Mouse (Mus musculus) CH12.LX (cell line): ENCODE measurements at regions not wholly inside any gene's neighbourhood (a gene's known extent, or its start where the extent isn't known, plus 50 kb on each side); places are given as distances from the start of the nearest gene placed in this dataset.

Source experiments
- DNase-seq: peaks from one replicate; pipeline ENCODE4 v3.0.0-alpha.2; 2013; ENCODE audit errors: extremely low read depth
- H3K27ac ChIP-seq: 2 replicates; pipeline ENCODE4 v1.5.1; 2012; ENCODE audit warnings: low read depth, mild to moderate bottlenecking, control low read depth, moderate library complexity; ENCODE audit not compliant: insufficient read depth
- H3K27me3 ChIP-seq: replicated peaks from 2 replicates; pipeline ENCODE3; 2012; ENCODE audit warnings: inconsistent platforms
- H3K36me3 ChIP-seq, 2 experiments: replicated peaks in 1 of 2; 2 replicates each; pipeline versions ENCODE3 to v1.6.1; 2012; ENCODE audit warnings: inconsistent platforms in 1 of 2, low read length in 1 of 2, mild to moderate bottlenecking in 1 of 2, mixed read lengths in 1 of 2, moderate library complexity in 1 of 2; ENCODE audit not compliant: control insufficient read depth in 1 of 2, insufficient read depth in 1 of 2
- H3K4me1 ChIP-seq, 2 experiments: 2 replicates each; pipeline ENCODE4 v1.6.1; 2012; ENCODE audit warnings: inconsistent platforms in 1 of 2, moderate library complexity in 1 of 2; ENCODE audit not compliant: insufficient read depth in 2 of 2, control insufficient read depth in 1 of 2
- H3K4me2 ChIP-seq: 2 replicates; pipeline ENCODE4 v1.6.1; 2012; ENCODE audit warnings: low read depth, mild to moderate bottlenecking, control low read depth; ENCODE audit not compliant: poor library complexity, insufficient read depth, severe bottlenecking
- H3K4me3 ChIP-seq, 3 experiments: fragments of 150-350 bp in 1 of 3; sonication (generic) in 1 of 3; replicated peaks in 1 of 3; 2 replicates each; pipeline versions ENCODE3 to v1.5.1; 2011 to 2012; ENCODE audit warnings: low read depth in 2 of 3, low read length in 2 of 3, mild to moderate bottlenecking in 2 of 3, moderate library complexity in 2 of 3, control low read depth in 1 of 3, improper control_type of control experiment in 1 of 3, inconsistent platforms in 1 of 3, mixed read lengths in 1 of 3; ENCODE audit not compliant: poor library complexity in 1 of 3
- H3K79me2 ChIP-seq: replicated peaks from 2 replicates; pipeline ENCODE4 v1.6.1; 2012; ENCODE audit warnings: mild to moderate bottlenecking, moderate library complexity; ENCODE audit not compliant: control insufficient read depth, poor library complexity, insufficient read depth, severe bottlenecking; ENCODE audit errors: extremely low read depth
- H3K9ac ChIP-seq: 2 replicates; pipeline ENCODE4 v1.6.1; 2012; ENCODE audit warnings: low read depth, mild to moderate bottlenecking, control low read depth, moderate library complexity; ENCODE audit not compliant: insufficient read depth
- H3K9me3 ChIP-seq: replicated peaks from 2 replicates; pipeline ENCODE3; 2012; ENCODE audit warnings: low read length, inconsistent platforms, mixed read lengths
- CHD1 ChIP-seq: IDR thresholded peaks from 2 replicates; pipeline ENCODE4 v1.6.1; 2012; ENCODE audit warnings: low read depth, low read length, improper control_type of control experiment, inconsistent platforms
- CTCF ChIP-seq, 2 experiments: IDR thresholded peaks in 1 of 2; conservative IDR thresholded peaks in 1 of 2; 2 replicates each; pipeline ENCODE4 v1.5.1; 2011 to 2012; ENCODE audit warnings: low read depth in 2 of 2, low read length in 2 of 2, improper control_type of control experiment in 1 of 2, inconsistent platforms in 1 of 2, mild to moderate bottlenecking in 1 of 2, moderate library complexity in 1 of 2
- E2F4 ChIP-seq: IDR thresholded peaks from 2 replicates; pipeline ENCODE4 v1.6.1; 2011; ENCODE audit warnings: low read depth, low read length, improper control_type of control experiment; ENCODE audit not compliant: insufficient replicate concordance
- EP300 ChIP-seq: IDR thresholded peaks from 2 replicates; pipeline ENCODE4 v1.6.1; 2011; ENCODE audit warnings: low read length, improper control_type of control experiment
- GABPA ChIP-seq: IDR thresholded peaks from 2 replicates; pipeline ENCODE4 v1.6.1; 2012; ENCODE audit warnings: low read depth, low read length, improper control_type of control experiment, inconsistent platforms; ENCODE audit not compliant: insufficient replicate concordance
- JUN ChIP-seq: IDR thresholded peaks from 2 replicates; pipeline ENCODE4 v1.6.1; 2011; ENCODE audit warnings: low read depth, mild to moderate bottlenecking, low read length, improper control_type of control experiment, moderate library complexity; ENCODE audit not compliant: insufficient read depth
- JUND ChIP-seq: conservative IDR thresholded peaks from 2 replicates; pipeline ENCODE4 v1.6.1; 2011; ENCODE audit warnings: low read depth, low read length, improper control_type of control experiment
- KAT2A ChIP-seq: IDR thresholded peaks from 2 replicates; pipeline ENCODE4 v1.6.1; 2012; ENCODE audit warnings: low read length, improper control_type of control experiment, inconsistent platforms; ENCODE audit not compliant: insufficient replicate concordance
- MAFK ChIP-seq: IDR thresholded peaks from 2 replicates; pipeline ENCODE4 v1.6.1; 2011; ENCODE audit warnings: low read length, improper control_type of control experiment; ENCODE audit not compliant: insufficient replicate concordance
- MAX ChIP-seq: IDR thresholded peaks from 2 replicates; pipeline ENCODE4 v1.6.1; 2011; ENCODE audit warnings: low read length, improper control_type of control experiment
- MXI1 ChIP-seq: IDR thresholded peaks from 2 replicates; pipeline ENCODE4 v1.6.1; 2011; ENCODE audit warnings: mild to moderate bottlenecking, low read depth, low read length, improper control_type of control experiment
- MYC ChIP-seq: IDR thresholded peaks from 2 replicates; pipeline ENCODE4 v1.6.1; 2011; ENCODE audit warnings: low read depth, mild to moderate bottlenecking, improper control_type of control experiment, low read length
- NRF1 ChIP-seq: IDR thresholded peaks from 2 replicates; pipeline ENCODE4 v1.6.1; 2014; ENCODE audit warnings: low read depth, mild to moderate bottlenecking, inconsistent platforms, low read length, improper control_type of control experiment, moderate library complexity
- POLR2A ChIP-seq: IDR thresholded peaks from 2 replicates; pipeline ENCODE4 v1.6.1; 2011; ENCODE audit warnings: low read depth, mild to moderate bottlenecking, improper control_type of control experiment, low read length
- RAD21 ChIP-seq: IDR thresholded peaks from 2 replicates; pipeline ENCODE4 v1.6.1; 2011; ENCODE audit warnings: low read depth, mild to moderate bottlenecking, low read length, improper control_type of control experiment, moderate library complexity
- SMC3 ChIP-seq: IDR thresholded peaks from 2 replicates; pipeline ENCODE4 v1.6.1; 2011; ENCODE audit warnings: low read depth, low read length, improper control_type of control experiment
- TCF12 ChIP-seq: IDR thresholded peaks from 2 replicates; pipeline ENCODE4 v1.6.1; 2014; ENCODE audit warnings: low read depth, mild to moderate bottlenecking, inconsistent platforms, low read length, improper control_type of control experiment
- ZNF384 ChIP-seq: IDR thresholded peaks from 2 replicates; pipeline ENCODE4 v1.6.1; 2012; ENCODE audit warnings: low read depth, low read length, improper control_type of control experiment, inconsistent platforms
- dilution Hi-C: fragments of 300-500 bp; cut with MboI; formaldehyde crosslinking; loops from 2 replicates; pipeline ENCODE4 v1.14.3; 2020; ENCODE audit warnings: low sequenced_read_pairs; ENCODE audit not compliant: extremely low pct_unique_long_range_greater_than_20kb, extremely low pct_ligation_motif_present
- in situ Hi-C: fragments of 300-500 bp; cut with MboI; formaldehyde crosslinking; loops from 3 replicates; pipeline ENCODE4 v1.14.3; 2019; ENCODE audit warnings: low sequenced_read_pairs, low pct_ligation_motif_present, low pct_unique_long_range_greater_than_20kb, mixed read lengths

- in situ Hi-C loops: no loop called here
- H3K9ac ChIP-seq: no peak overlapping the region
- dilution Hi-C loops: no loop called here
- H3K4me2 ChIP-seq: no peak overlapping the region
- H3K36me3 ChIP-seq: no peaks in the 10 kb centered on the region
- no peaks in the 10 kb centered on the region for H3K27me3 ChIP-seq
- no peak overlapping the region for H3K4me3 ChIP-seq
- no peak for DNase-seq
- H3K79me2 ChIP-seq: no peaks in the 10 kb centered on the region
- TF ChIP-seq SMC3: no peak
- TF ChIP-seq EP300: no peak
- H3K4me1 ChIP-seq: peaks cover 0 to 5% of the 10 kb centered on the region in 2 experiments; a peak in 1 of 4 replicates
- no peaks in the 10 kb centered on the region for H3K9me3 ChIP-seq
- no peak overlapping the region for H3K27ac ChIP-seq
Observed at GRCm38 (mm10) chr4:9065981-9066815, 827.4 kb upstream of the Car8 start.

- in situ Hi-C loops: no loop called here
- Histone ChIP-seq H3K4me3 (no peak overlapping the region), H3K79me2 (no peaks in the 10 kb centered on the region), H3K9me3 (no peaks in the 10 kb centered on the region), H3K27me3 (no peaks in the 10 kb centered on the region), H3K4me1 (peaks cover 0 to 5% of the 10 kb centered on the region in 2 experiments; a peak in 1 of 4 replicates), H3K36me3 (no peaks in the 10 kb centered on the region), H3K27ac (no peak overlapping the region), H3K4me2 (no peak overlapping the region), H3K9ac (no peak overlapping the region)
- TF ChIP-seq KAT2A (no peak), RAD21 (no peak), CTCF (conservative IDR thresholded peaks at IDR 0.05 in 1 of 2, IDR thresholded peaks at IDR 0.05 in 1 of 2; ENCODE audit: low read depth in 2 of 2, low read length in 2 of 2) (no peak), TCF12 (no peak), JUN (no peak), POLR2A (no peak), CHD1 (no peak), ZNF384 (no peak), MXI1 (no peak), NRF1 (no peak), MAFK (no peak), MYC (no peak), E2F4 (no peak), EP300 (no peak), SMC3 (no peak), GABPA (no peak), JUND (no peak), MAX (no peak)
- no peak for DNase-seq
- dilution Hi-C loops: no loop called here
Observed at GRCm38 (mm10) chr4:9061941-9062340, 823.1 kb upstream of the Car8 start.
